Mouse (Mus musculus): ENCODE results near the gene Ugt1a6a. TPM values are rescaled to one million over a fixed set of nuclear protein-coding genes. Genes with fewer than 3 reads are reported as not detected.
"Not testable (repeated sequence)": the region's sequence is repeated elsewhere in the genome, so short reads cannot be mapped to it uniquely, and the experiment has no call there.

Ugt1a6a gene
- total and polyA plus RNA-seq, 2 experiments, result 55.4 to 106 TPM

- TF ChIP-seq CTCF (IDR thresholded peaks at IDR 0.05; ENCODE audit: low read depth, low read length), result 0 out of 2 replicates have a peak, but pooled peaks have one; percentile 10
Measured at GRCm38 (mm10) chr1:88120550-88120949, 14.1 kb upstream of the Ugt1a6a start.

DNA sequence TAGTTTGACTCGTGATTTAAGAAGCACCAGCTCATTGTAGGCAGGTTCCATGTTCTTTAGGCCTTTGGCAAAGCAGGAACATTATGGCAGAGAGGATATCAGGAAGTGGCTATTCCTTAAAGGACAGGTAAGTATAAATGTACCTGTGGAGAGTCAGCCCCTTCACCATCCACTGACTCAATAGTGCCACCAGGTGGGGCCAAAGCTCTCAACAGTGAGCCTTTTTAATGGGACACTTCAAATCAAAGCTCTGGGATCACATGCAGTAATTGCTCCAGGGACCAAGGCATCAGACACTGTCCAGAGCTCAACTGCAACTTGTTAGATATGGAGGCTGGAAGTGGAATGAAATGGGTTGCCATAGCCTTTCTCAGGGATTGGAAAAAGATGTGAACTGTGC, 13.1 kb upstream of the Ugt1a6a start:
- H3K79me2 ChIP-seq (ENCODE audit: control insufficient read depth, insufficient read depth, low read length); H3K27me3 ChIP-seq (ENCODE audit: control insufficient read depth, insufficient read depth, low read length); H3K9ac ChIP-seq (ENCODE audit: low read depth, low read length); H3K4me3 ChIP-seq (ENCODE audit: insufficient read depth, low read depth, low read length); H3K27ac ChIP-seq (replicated peaks; ENCODE audit: insufficient read depth, low read depth, low read length): not testable (repeated sequence)
- DNase-seq (ENCODE audit: extremely low read depth, low read depth, low spot score), result peak; percentile 53
- WGBS, result no CpG with 5 or more reads among the region's 1 CpGs
- Histone ChIP-seq H3K36me3 (ENCODE audit: control insufficient read depth, insufficient read depth, low read length) (peaks cover 12% of the 10 kb centered on the region), H3K4me1 (ENCODE audit: control insufficient read depth, insufficient read depth, low read length) (peaks cover 19% of the 10 kb centered on the region)

More at GRCm38 (mm10) chr1:88120550-88120949, 14.1 kb upstream of the Ugt1a6a start:
- H3K27me3 ChIP-seq (ENCODE audit: control insufficient read depth, insufficient read depth, low read length); H3K79me2 ChIP-seq (ENCODE audit: control insufficient read depth, insufficient read depth, low read length); H3K4me3 ChIP-seq (ENCODE audit: insufficient read depth, low read depth, low read length): not testable (repeated sequence)
- Histone ChIP-seq H3K36me3 (ENCODE audit: control insufficient read depth, insufficient read depth, low read length) (peaks cover 11% of the 10 kb centered on the region), H3K9ac (ENCODE audit: low read depth, low read length) (0 out of 2 replicates have a peak overlapping the region, but pooled peaks have one; percentile 11), H3K4me1 (ENCODE audit: control insufficient read depth, insufficient read depth, low read length) (peaks cover 18% of the 10 kb centered on the region), H3K27ac (replicated peaks; ENCODE audit: insufficient read depth, low read depth, low read length) (peak overlapping the region; percentile 47; the same call in 1 of the 2 replicates)
- 20% methylated on average over 4 of the region's 4 CpGs for WGBS
- peak; percentile 55 for DNase-seq (ENCODE audit: extremely low read depth, low read depth, low spot score)

DNA sequence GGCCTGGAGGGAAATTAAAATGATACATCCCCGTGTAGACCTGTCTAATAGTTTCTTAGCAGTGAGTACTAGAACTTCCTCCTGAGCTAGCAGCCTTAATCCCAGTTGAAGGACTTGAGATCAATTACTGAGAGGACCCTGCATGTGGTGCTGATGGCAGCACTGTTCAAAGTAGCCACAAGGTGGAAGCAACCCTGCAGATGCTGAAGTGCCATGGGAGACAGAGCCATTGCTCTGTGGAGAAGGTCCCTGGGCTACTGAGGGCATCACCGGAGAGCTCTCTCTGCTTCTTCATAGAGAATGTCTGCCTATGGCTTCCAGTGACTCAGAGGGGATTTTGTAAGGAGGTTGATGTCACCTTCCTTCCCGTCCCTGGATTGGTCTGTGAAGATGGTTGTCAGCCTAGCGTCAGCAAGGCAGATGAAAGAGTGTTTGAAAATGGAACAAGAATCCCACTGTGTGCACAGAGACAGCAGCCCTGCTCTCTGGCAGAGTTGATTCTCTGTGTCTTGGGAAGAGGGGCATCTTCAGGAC, 8.7 kb upstream of the Ugt1a6a start:
- H3K27ac ChIP-seq (replicated peaks; ENCODE audit: insufficient read depth, low read depth, low read length); H3K9ac ChIP-seq (ENCODE audit: low read depth, low read length); H3K4me3 ChIP-seq (ENCODE audit: insufficient read depth, low read depth, low read length); H3K27me3 ChIP-seq (ENCODE audit: control insufficient read depth, insufficient read depth, low read length); DNase-seq (ENCODE audit: extremely low read depth, low read depth, low spot score): not testable (repeated sequence)
- peaks cover 25% of the 10 kb centered on the region for H3K4me1 ChIP-seq (ENCODE audit: control insufficient read depth, insufficient read depth, low read length)
- H3K36me3 ChIP-seq (ENCODE audit: control insufficient read depth, insufficient read depth, low read length), result peaks cover 14% of the 10 kb centered on the region
- WGBS, result 84% methylated on average over 4 of the region's 4 CpGs
- peaks cover 15% of the 10 kb centered on the region for H3K79me2 ChIP-seq (ENCODE audit: control insufficient read depth, insufficient read depth, low read length)

DNA sequence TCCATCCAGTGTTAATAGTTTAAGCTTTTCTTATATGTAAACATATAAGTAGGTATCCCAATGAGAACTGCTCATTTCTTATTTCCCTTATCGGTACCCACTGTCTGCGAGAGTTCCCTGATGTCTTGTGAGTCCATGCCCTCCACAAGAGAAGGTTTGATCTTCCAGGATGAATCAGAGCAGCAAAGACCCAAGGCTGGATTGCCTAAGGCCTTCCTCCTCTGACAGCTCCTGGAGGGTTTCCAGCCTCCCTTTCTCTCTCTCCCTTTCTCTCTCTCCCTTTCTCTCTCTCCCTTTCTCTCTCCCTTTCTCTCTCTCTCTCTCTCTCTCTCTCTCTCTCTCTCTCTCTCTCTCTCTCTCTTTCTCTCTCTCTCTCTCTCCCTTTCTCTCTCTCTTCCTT, 5.5 kb upstream of the Ugt1a6a start:
- peaks cover 24% of the 10 kb centered on the region for H3K79me2 ChIP-seq (ENCODE audit: control insufficient read depth, insufficient read depth, low read length)
- not testable (repeated sequence) for DNase-seq (ENCODE audit: extremely low read depth, low read depth, low spot score); H3K27ac ChIP-seq (replicated peaks; ENCODE audit: insufficient read depth, low read depth, low read length); H3K9ac ChIP-seq (ENCODE audit: low read depth, low read length); H3K36me3 ChIP-seq (ENCODE audit: control insufficient read depth, insufficient read depth, low read length); H3K27me3 ChIP-seq (ENCODE audit: control insufficient read depth, insufficient read depth, low read length); H3K4me3 ChIP-seq (ENCODE audit: insufficient read depth, low read depth, low read length)
- WGBS, result 82% methylated on average over 2 of the region's 2 CpGs
- peaks cover 30% of the 10 kb centered on the region for H3K4me1 ChIP-seq (ENCODE audit: control insufficient read depth, insufficient read depth, low read length)

GRCm38 (mm10) chr1:88130223-88130622, 4.4 kb upstream of the Ugt1a6a start:
- not testable (repeated sequence) for H3K36me3 ChIP-seq (ENCODE audit: control insufficient read depth, insufficient read depth, low read length); H3K9ac ChIP-seq (ENCODE audit: low read depth, low read length); H3K4me3 ChIP-seq (ENCODE audit: insufficient read depth, low read depth, low read length); H3K27ac ChIP-seq (replicated peaks; ENCODE audit: insufficient read depth, low read depth, low read length); H3K27me3 ChIP-seq (ENCODE audit: control insufficient read depth, insufficient read depth, low read length)
- 21% methylated on average over 1 of the region's 1 CpGs for WGBS
- Histone ChIP-seq H3K79me2 (ENCODE audit: control insufficient read depth, insufficient read depth, low read length) (peaks cover 26% of the 10 kb centered on the region), H3K4me1 (ENCODE audit: control insufficient read depth, insufficient read depth, low read length) (peaks cover 32% of the 10 kb centered on the region)
- DNase-seq (ENCODE audit: extremely low read depth, low read depth, low spot score), result peak; percentile 50

- Histone ChIP-seq H3K27me3 (ENCODE audit: control insufficient read depth, insufficient read depth, low read length) (no peaks in the 10 kb centered on the region), H3K36me3 (ENCODE audit: control insufficient read depth, insufficient read depth, low read length) (peaks cover 4% of the 10 kb centered on the region; the same call in 1 of the 2 replicates), H3K79me2 (ENCODE audit: control insufficient read depth, insufficient read depth, low read length) (peaks cover 24% of the 10 kb centered on the region; the same call in 1 of the 2 replicates), H3K4me1 (ENCODE audit: control insufficient read depth, insufficient read depth, low read length) (peaks cover 53% of the 10 kb centered on the region), H3K27ac (replicated peaks; ENCODE audit: insufficient read depth, low read depth, low read length) (peak overlapping the region; percentile 25), H3K4me3 (ENCODE audit: insufficient read depth, low read depth, low read length) (no peak overlapping the region), H3K9ac (ENCODE audit: low read depth, low read length) (no peak overlapping the region; the same call in 1 of the 2 replicates)
- TF ChIP-seq CTCF (IDR thresholded peaks at IDR 0.05; ENCODE audit: low read depth, low read length) (no peak), POLR2A (IDR thresholded peaks at IDR 0.05; ENCODE audit: extremely low read depth, insufficient read depth, low read length) (no peak)
- no peak for DNase-seq (ENCODE audit: extremely low read depth, low read depth, low spot score)
- 20% methylated on average over 3 of the region's 3 CpGs for WGBS
Measured at GRCm38 (mm10) chr1:88133908-88134456, 627 bp upstream of the Ugt1a6a start.

GRCm38 (mm10) chr1:88135229-88135904, 758 bp downstream of the Ugt1a6a start:
- peaks cover 24% of the 10 kb centered on the region; the same call in 1 of the 2 replicates for H3K79me2 ChIP-seq (ENCODE audit: control insufficient read depth, insufficient read depth, low read length)
- WGBS, result 84% methylated on average over 6 of the region's 6 CpGs
- DNase-seq (ENCODE audit: extremely low read depth, low read depth, low spot score), result not testable (repeated sequence)

More at GRCm38 (mm10) chr1:88135229-88135904, 758 bp downstream of the Ugt1a6a start:
- H3K27me3 ChIP-seq (ENCODE audit: control insufficient read depth, insufficient read depth, low read length); H3K4me3 ChIP-seq (ENCODE audit: insufficient read depth, low read depth, low read length); H3K9ac ChIP-seq (ENCODE audit: low read depth, low read length); H3K36me3 ChIP-seq (ENCODE audit: control insufficient read depth, insufficient read depth, low read length): not testable (repeated sequence)
- H3K4me1 ChIP-seq (ENCODE audit: control insufficient read depth, insufficient read depth, low read length), result peaks cover 53% of the 10 kb centered on the region
- H3K27ac ChIP-seq (replicated peaks; ENCODE audit: insufficient read depth, low read depth, low read length), result peak overlapping the region; percentile 4; the same call in 1 of the 2 replicates
